27 mouse cellular contexts compared by ENCODE assay signal in the genomic region with DNA sequence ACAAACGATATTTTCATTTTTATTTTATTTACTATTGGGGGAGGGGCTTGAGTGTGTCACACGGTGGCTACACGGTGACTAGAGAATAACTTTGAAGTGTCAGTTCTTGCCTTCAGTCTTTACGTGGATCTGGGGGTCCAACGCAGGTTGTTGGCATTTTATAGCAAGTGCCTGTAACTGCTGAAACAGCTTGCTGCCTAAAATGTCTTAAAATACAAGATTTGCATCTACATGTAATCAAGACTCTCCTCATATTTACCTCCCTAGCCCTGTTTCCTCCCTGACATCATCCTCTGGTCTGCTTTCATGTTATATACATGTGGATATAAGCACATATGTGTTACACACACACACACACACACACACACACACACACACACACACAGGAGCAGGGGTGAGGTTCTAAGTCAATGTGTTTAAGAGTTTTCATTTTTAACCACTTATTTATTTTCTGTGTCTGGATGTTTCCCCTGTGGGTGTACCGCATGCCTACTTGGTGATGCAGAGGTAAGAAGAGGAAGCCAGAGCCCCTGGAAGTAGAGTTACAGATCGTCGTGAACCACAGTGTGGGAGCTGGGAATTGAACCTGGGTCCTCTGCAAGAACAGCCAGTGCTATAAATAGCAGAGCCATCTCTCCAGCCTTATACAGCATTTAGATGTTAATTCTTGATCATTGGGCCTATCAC.
"Had no signal": no experiment of that assay in that cellular context is flagged by ENCODE, and none has a peak within 500 bp of the region (broad histone marks: within the 10 kb centered on the region; RNA-seq: fewer than 3 reads in every experiment).

No protein-coding gene starts in this region.

- H3K4me3 ChIP-seq: embryonic facial prominence, embryonic 10.5 days; embryonic facial prominence, embryonic 12.5 days; embryonic facial prominence, embryonic 13.5 days; embryonic facial prominence, embryonic 15.5 days; erythroblast, embryonic 14.5 days; forebrain, embryonic 10.5 days; forebrain, embryonic 12.5 days; forebrain, embryonic 13.5 days; forebrain, embryonic 15.5 days; gastrocnemius, adult 2 months; heart, adult 2 months had no signal

- DNase-seq: cerebellum, adult 8-10 months; cerebellum, adult 9-10 months; cerebellum, adult 9-11 months; cerebellum, postnatal 10 days; cerebellum, postnatal 14 days; cerebellum, postnatal 25 days; cerebellum, postnatal 36 days; embryo, embryonic 11 days; forebrain, postnatal 0 days; gastrocnemius, adult 2 months; gastrocnemius, postnatal 10 days; gastrocnemius, postnatal 14 days; gastrocnemius, postnatal 25 days; gastrocnemius, postnatal 36 days; heart, adult 18-20 months; heart, adult 2 months had no signal

- H3K27me3 ChIP-seq: embryonic facial prominence, embryonic 12.5 days; embryonic facial prominence, embryonic 13.5 days; embryonic facial prominence, embryonic 15.5 days; forebrain, embryonic 15.5 days had no signal

- H3K27ac ChIP-seq: embryonic facial prominence, embryonic 10.5 days; embryonic facial prominence, embryonic 12.5 days; embryonic facial prominence, embryonic 13.5 days; embryonic facial prominence, embryonic 15.5 days; forebrain, embryonic 10.5 days; forebrain, embryonic 12.5 days; forebrain, embryonic 13.5 days; forebrain, embryonic 15.5 days; gastrocnemius, adult 2 months; heart, adult 2 months had no signal

- H3K9me3 ChIP-seq: embryonic facial prominence, embryonic 10.5 days; embryonic facial prominence, embryonic 12.5 days; embryonic facial prominence, embryonic 13.5 days; embryonic facial prominence, embryonic 15.5 days; forebrain, embryonic 10.5 days; forebrain, embryonic 12.5 days; forebrain, embryonic 13.5 days; forebrain, embryonic 15.5 days had no signal

- H3K9ac ChIP-seq: embryonic facial prominence, embryonic 12.5 days; embryonic facial prominence, embryonic 13.5 days; embryonic facial prominence, embryonic 15.5 days; forebrain, embryonic 12.5 days; forebrain, embryonic 13.5 days; forebrain, embryonic 15.5 days; forebrain, postnatal 0 days had no signal

- ATAC-seq: forebrain, embryonic 13.5 days; forebrain, embryonic 14.5 days; forebrain, embryonic 15.5 days; forebrain, embryonic 16.5 days; forebrain, postnatal 0 days had no signal

- H3K36me3 ChIP-seq: embryonic facial prominence, embryonic 10.5 days; embryonic facial prominence, embryonic 12.5 days; embryonic facial prominence, embryonic 13.5 days; embryonic facial prominence, embryonic 15.5 days; forebrain, embryonic 10.5 days; forebrain, embryonic 12.5 days; forebrain, embryonic 15.5 days had no signal

- H3K4me2 ChIP-seq: embryonic facial prominence, embryonic 12.5 days; embryonic facial prominence, embryonic 13.5 days; embryonic facial prominence, embryonic 15.5 days; forebrain, embryonic 12.5 days; forebrain, embryonic 13.5 days; forebrain, embryonic 15.5 days had no signal

- H3K4me1 ChIP-seq: embryonic facial prominence, embryonic 12.5 days; forebrain, embryonic 12.5 days had no signal
